Mouse (Mus musculus) natural killer cell, adult 2 months (primary cell): ENCODE data around the gene Gpr156.
"Not testable (repeated sequence)": the region's sequence is repeated elsewhere in the genome, so short reads cannot be mapped to it uniquely, and the experiment has no call there.

ENCODE experiments used
- DNase-seq, 2 experiments: peaks; one replicate each; pipeline ENCODE4 v3.0.0; 2022; ENCODE audit warnings: low spot score in 2 of 2

Gpr156 gene

DNA sequence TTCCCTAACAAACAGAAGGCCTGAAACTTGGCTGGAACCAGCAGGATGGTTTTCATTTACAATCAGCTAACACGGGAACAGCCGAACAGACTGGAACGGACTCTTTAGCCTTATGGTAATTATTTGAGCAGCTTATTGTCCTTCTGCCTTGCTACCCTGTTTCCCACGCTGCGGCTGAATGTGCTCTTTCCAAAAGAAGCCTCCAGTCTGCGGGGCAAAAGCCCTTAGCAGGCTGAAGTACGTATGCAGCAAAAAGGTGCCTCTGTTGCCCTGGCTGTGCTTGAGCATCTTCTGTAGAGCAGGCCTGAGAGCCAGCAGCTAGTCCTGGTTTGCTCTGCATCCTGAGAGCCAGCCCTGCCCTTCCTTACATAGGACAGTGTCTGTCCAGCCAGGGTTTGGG lies 83.9 kb downstream of the Gpr156 start:
- no peak for DNase-seq

DNA sequence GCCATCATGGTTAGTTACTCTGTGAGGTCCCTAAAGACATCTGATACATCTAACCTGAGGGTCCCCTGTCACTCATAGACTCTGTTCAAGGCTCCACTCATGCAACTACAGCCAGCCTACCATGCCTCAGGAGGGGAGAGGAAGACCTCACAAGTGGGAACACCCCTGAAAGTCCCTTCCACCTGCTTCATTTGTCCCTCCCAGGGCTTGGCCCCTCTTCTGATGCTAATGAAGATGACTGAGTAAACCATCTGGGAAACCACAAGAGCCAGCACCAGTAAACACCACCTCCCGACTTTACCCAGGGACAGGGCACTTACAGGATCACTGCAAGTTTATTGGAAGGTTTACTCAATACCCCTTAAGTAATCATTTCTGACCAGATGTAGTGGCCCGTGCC lies 85.5 kb downstream of the Gpr156 start:
- no peak for DNase-seq

GRCm38 (mm10) chr16:38002485-38002884 lies 86.2 kb downstream of the Gpr156 start:
- DNase-seq, result no peak

- DNase-seq, result no peak
Observed at GRCm38 (mm10) chr16:38004486-38005020, 88.3 kb downstream of the Gpr156 start.

DNA sequence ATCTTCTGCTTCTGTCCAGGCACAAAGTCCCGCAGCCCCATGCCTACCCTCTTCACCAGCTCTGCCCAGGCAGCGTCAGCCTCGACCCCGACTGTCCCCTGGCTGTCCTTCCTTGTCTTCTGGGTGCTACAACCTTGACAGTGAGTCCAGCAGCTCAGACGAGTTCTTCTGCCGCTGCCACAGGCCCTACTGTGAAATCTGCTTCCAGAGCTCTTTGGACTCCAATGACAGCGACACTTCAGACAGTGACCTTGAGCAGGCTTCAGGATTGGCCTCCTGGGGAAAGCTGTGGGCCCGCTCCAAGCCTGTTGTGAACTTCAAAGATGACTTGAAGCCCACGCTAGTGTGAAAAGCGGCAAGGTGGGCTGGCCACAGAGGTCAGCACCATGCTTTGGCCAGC lies 89.2 kb downstream of the Gpr156 start:
- no peak for DNase-seq

DNA sequence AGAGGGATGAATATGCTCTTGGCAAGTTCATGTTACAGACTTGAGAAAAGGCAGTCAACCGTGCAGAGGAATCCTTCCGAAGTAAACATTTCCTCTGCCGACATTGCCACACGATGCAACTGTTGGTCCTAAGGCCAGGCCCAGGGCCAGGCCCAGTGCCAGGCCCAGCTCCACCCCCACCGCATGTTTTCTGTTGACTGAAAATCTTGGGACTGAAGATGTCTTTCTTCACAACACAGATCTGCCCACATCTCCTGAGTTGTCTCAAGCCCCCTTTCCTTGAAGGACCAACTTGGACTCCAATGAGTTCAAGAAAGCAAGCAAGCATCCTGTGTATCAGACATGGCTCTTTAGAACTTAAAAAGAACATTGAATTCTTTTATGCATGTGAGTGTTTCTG lies 92.1 kb downstream of the Gpr156 start:
- no peak for DNase-seq

DNA sequence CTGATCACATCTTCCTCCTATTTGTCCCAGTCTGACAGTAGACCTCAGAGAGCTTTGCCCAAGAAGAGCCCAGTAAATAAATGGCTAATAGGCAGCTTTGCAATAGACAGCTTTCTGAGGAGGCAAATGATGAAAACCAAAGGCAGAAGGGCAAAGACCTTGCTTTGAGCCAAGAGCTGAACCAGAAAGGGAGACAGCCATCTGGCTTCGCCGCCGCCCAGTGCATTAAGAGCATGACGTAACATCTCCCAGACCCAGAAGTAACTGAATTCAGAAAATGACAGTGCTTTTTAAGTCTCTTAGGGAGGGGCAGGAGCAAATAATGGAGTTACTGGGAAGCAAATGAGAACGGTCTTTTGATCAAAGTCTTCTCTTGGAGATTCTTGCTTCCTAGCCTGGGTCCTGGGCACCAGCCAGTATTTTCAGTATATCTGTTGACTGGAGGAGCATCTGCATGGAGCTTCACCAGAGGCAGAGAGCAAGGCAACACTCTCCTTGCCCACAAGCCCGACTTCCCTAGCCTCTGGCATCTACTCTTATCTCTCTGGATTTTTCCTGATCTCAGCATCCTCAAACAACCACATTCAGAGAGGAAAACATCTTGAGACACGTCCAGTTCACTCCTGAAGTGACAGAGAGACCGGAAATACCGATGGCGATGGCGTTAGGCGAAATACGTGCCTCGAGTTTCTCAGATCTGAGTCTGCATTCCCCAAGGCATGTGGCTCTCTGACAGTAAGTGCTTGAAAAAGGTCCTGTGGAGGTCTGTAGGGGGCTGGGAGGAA lies 92.9 kb downstream of the Gpr156 start:
- no peak for DNase-seq

DNA sequence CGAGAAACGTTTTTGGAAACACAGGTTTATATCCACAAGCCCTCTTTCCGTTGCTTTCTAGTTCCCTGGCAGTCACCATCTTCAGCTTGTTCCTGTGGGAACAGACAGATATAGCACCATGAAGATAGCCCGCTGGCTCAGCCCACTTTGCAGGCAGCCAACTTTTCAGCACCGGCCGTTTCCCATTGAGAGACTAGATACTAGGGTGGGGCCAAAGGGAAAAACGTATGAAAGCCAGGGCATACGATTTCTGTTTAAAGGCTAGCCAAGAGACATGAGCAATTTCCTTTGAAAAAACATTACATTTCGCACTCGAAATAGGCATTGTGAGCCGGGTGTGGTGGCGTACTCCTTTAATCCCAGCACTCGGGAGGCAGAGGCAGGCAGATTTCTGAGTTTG lies 95.2 kb downstream of the Gpr156 start:
- DNase-seq, result no peak

GRCm38 (mm10) chr16:38012382-38012781 lies 96.1 kb downstream of the Gpr156 start:
- no peak for DNase-seq

- no peak for DNase-seq
Observed at GRCm38 (mm10) chr16:38012891-38013290, 96.6 kb downstream of the Gpr156 start.

GRCm38 (mm10) chr16:38014951-38015350 lies 98.7 kb downstream of the Gpr156 start:
- DNase-seq, result no peak

- DNase-seq, result no peak
Observed at GRCm38 (mm10) chr16:38016928-38017524, 100.7 kb downstream of the Gpr156 start.

DNA sequence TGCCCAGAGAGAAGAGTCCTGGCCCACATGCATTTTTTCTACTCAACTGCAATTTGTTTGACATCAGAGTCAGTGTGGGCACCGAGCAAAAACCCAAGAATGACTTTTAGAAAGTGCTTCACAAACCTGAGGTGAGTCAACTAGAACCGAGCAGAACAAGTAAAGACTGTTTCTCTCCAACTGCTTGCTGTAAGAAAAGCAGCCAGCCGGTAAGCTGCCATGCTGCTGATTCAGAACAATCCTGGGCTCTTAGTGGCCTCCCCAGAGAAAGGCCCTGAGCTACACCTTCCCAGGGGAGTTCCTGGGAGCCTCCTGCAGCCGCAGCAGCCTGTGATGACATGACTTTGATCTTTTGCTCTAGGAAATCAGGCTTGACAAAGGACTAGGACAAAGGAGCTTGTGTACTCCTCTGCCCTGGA lies 101.7 kb downstream of the Gpr156 start:
- no peak for DNase-seq

DNA sequence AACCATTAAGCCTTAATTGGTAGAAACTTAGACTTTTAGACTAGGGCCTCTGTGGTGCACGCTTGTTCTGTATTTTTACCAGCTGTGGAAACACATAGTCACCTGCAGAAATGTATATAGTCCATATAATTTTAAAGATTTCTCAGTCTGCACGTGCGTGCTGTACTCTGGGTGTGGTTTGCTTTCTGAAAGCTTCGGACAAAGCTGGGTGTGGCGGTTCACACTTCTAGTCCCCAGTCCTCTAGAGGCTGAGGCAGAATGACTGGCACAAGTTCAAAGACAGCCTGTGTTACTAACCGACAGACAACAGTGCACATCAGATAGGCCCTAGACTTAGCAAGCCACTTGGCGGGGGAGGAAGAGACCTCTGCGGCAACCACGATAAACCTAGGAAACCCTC lies 116.3 kb downstream of the Gpr156 start:
- no peak for DNase-seq

GRCm38 (mm10) chr16:38033071-38033470 lies 116.8 kb downstream of the Gpr156 start:
- DNase-seq, result no peak

DNA sequence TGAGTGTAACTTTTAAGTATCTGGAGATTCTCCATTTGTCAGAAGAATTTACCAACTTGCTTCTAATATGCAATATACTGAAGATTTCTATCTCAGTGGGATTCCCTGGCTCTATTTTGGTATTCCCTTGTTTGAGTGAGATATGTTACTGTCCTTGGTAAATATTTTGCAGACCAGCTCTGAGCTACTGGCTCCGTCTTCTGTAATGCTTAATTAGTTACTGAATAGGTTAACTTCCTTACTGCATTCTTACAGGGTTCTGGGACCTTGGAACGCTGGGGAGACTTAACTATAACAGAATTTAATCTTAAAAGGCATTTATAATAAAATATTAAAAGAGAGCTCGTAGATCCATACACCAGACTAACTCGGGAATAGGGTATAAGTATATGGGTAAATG lies 121.8 kb downstream of the Gpr156 start:
- DNase-seq, result not testable (repeated sequence)

DNA sequence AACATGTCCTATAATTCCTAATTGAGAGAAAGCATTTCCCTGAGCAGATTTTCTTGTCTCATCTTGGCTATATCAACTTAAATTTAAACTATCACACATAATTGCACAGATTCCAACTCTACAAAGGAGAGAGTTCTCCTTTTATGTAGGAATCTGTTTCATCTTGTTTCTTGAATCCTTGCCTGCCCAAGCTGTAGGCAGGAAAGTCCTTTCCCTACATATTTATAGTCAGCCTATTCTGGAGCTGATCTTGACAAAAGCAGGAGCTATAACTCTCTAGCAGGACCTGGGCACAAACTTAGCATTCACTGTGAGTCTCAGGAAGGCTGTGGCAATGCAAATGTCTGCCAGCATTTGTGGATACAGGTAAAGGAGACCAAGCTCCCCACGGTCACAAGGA lies 125.9 kb downstream of the Gpr156 start:
- no peak for DNase-seq

- no peak for DNase-seq
Observed at GRCm38 (mm10) chr16:38044551-38044950, 128.3 kb downstream of the Gpr156 start.

GRCm38 (mm10) chr16:38047781-38048558 lies 131.7 kb downstream of the Gpr156 start:
- no peak for DNase-seq
